Mouse (Mus musculus) liver, adult 2 months (tissue): Measurements from ENCODE around the gene Dlgap4.

Experiments used
- CTCF ChIP-seq: fragments of 200-500 bp; IDR thresholded peaks from 2 replicates; pipeline ENCODE4 v1.5.1; 2011; ENCODE audit warnings: low read depth, low read length, control low read depth
- POLR2A ChIP-seq: fragments of 200-500 bp; IDR thresholded peaks from 2 replicates; pipeline ENCODE4 v1.6.1; 2011; ENCODE audit warnings: low read length, control low read depth; ENCODE audit not compliant: insufficient read depth; ENCODE audit errors: extremely low read depth

DNA sequence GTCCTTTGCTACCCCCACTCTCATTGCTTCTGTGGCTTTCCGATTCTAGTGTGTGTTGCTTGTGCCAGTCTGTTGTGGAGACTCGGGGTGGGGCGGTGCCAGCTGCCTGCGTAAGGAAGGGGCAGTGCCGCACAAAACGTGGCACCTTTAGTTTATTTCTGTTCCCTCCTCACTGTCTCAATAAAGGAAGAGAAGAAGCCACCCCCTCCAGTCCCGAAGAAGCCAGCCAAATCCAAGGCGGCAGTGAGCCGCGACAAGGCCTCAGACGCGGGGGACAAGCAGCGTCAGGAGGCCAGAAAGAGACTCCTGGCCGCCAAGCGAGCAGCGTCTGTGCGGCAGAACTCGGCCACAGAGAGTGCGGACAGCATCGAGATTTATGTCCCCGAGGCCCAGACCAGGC is 149.0 kb downstream of the Dlgap4 start:
- TF ChIP-seq POLR2A (no peak), CTCF (no peak)
